ENCODE assay signal across 19 mouse cellular contexts in the genomic region with DNA sequence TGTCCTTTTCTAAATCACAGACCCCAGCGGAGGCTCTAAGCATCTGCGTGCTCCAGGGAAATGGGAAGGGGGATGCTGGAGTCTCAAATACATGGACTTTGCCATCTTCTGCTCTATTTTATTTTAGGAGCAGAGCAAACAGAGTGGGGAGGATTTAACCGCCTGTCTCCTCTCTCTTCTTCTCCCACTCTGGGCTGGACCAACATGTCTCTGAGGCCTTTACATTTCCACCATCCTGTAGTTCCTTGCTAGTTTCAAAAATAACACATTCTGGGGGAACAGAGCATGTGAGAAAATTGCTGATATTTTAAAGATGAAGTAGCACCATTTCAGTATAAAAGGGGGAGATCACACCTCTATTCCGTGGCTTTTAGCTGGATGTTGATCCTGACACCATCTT. TPM values are rescaled to one million over a fixed set of nuclear protein-coding genes. Genes with fewer than 3 reads are reported as not detected.
DNase-seq lines count a peak whose midpoint lies in the region; TF ChIP-seq lines count a peak whose summit lies in the region.
"Had no signal": no experiment of that assay in that cellular context is flagged by ENCODE, and none has a peak within 500 bp of the region (broad histone marks: within the 10 kb centered on the region; RNA-seq: fewer than 3 reads in every experiment).

No protein-coding gene starts in this region.

- peaks cover 5% of the 10 kb centered on the region for H3K4me1 ChIP-seq in cortical plate, adult 2 months (ENCODE audit: control insufficient read depth, insufficient read depth, low read length)
- H3K4me1 ChIP-seq: embryonic facial prominence, embryonic 12.5 days; forebrain, embryonic 12.5 days; heart, embryonic 10.5 days; hindbrain, embryonic 13.5 days had no signal

- H3K27ac ChIP-seq in cortical plate, adult 2 months (ENCODE audit: insufficient read depth, low read length), result peak overlapping the region; percentile 76
- H3K27ac ChIP-seq: embryonic facial prominence, embryonic 12.5 days; forebrain, embryonic 12.5 days; heart, embryonic 10.5 days; hindbrain, embryonic 13.5 days; hindbrain, postnatal 0 days had no signal

- no peak for TF ChIP-seq CTCF in cortical plate, adult 2 months (IDR thresholded peaks at IDR 0.05; ENCODE audit: extremely low read depth, insufficient read depth, low read length)

- no peak overlapping the region for H3K4me3 ChIP-seq in cortical plate, adult 2 months (ENCODE audit: insufficient read depth, low read length)
- H3K4me3 ChIP-seq: embryonic facial prominence, embryonic 12.5 days; forebrain, embryonic 12.5 days; heart, embryonic 10.5 days; hindbrain, embryonic 13.5 days had no signal

- DNase-seq in frontal cortex, adult 2 months (ENCODE audit: extremely low spot score in 1 of 2, low spot score in 1 of 2), result peak; percentile 38 to 48
- no peak for DNase-seq in frontal cortex, postnatal 25 days (ENCODE audit: low spot score in 2 of 2)
- peak; percentile 34 to 50 for DNase-seq in left cerebral cortex, adult 9 months (ENCODE audit: low spot score in 2 of 2)
- no peak for DNase-seq in left cerebral cortex, adult 8-10 months (ENCODE audit: low spot score in 2 of 2)
- DNase-seq in telencephalon, adult 2 months (ENCODE audit: low read depth, low spot score), result peak; percentile 71
- DNase-seq in lung, adult 18-20 months, result no peak
- DNase-seq: cerebellum, adult 8-10 months; gastrocnemius, postnatal 36 days; heart, postnatal 10 days; heart, postnatal 4 days had no signal

- TF ChIP-seq POLR2A in cortical plate, adult 2 months (IDR thresholded peaks at IDR 0.05; ENCODE audit: extremely low read depth, insufficient read depth, low read length), result no peak

RNA-seq across cellular contexts. Expression of a gene that starts 47.1 kb away (rescaled TPM):
- polyA plus RNA-seq in frontal cortex, adult 2 months (2012; rRNA removed), result 0.32 and 0.58 TPM in 2 replicates
- under 1 TPM in 2 of 4 experiments, not detected in 2; 0.22 to 0.25 TPM for total RNA-seq in left cerebral cortex, adult 8-10 months (2022)
- polyA plus RNA-seq in cortical plate, adult 2 months (2012; rRNA removed), result 0.19 and 0.32 TPM in 2 replicates
- total RNA-seq: adrenal gland, postnatal 25 days; gastrocnemius, adult 8-10 months; gastrocnemius, postnatal 36 days; hindbrain, postnatal 0 days had no signal
- polyA plus RNA-seq: embryonic facial prominence, embryonic 12.5 days; forebrain, embryonic 12.5 days; hindbrain, embryonic 13.5 days; intestine, embryonic 14.5 days had no signal

Comparison
In these comparisons a context has a peak if more than half of its experiments do, and no peak if none do; other contexts are left out.
1. DNase-seq: peak in frontal cortex, adult 2 months (2 of 2), left cerebral cortex, adult 9 months (2 of 2) and telencephalon, adult 2 months (single experiment); none in frontal cortex, postnatal 25 days (0 of 2), left cerebral cortex, adult 8-10 months (0 of 2) and lung, adult 18-20 months (0 of 2).